Mouse (Mus musculus) v-Abl transformed pro-B cells (cell line): ENCODE results near the gene Oxct2a.

Experiments
- in situ Hi-C, 2 experiments: fragments of 400-800 bp; cut with MboI; formaldehyde crosslinking; loops; one replicate each; pipeline ENCODE4 v1.15.1; 2025; ENCODE audit not compliant: unreplicated experiment in 2 of 2

Oxct2a gene

GRCm38 (mm10) chr4:123314497-123314896 lies 8.9 kb downstream of the Oxct2a start:
- in situ Hi-C loops, result no loop called here

- in situ Hi-C loops, result no loop called here
These were observed 10.4 kb downstream of the Oxct2a start for GRCm38 (mm10) chr4:123313010-123313409.

GRCm38 (mm10) chr4:123311845-123312244 lies 11.6 kb downstream of the Oxct2a start:
- in situ Hi-C loops, result no loop called here

- in situ Hi-C loops, result loop anchor here in 1 of 2 experiments (10.0 kb wide), 2 partner anchors 217 to 277 kb away; no protein-coding TSS in a partner anchor
These were observed 15.1 kb downstream of the Oxct2a start for GRCm38 (mm10) chr4:123308292-123308691.

GRCm38 (mm10) chr4:123306999-123307398 lies 16.4 kb downstream of the Oxct2a start:
- in situ Hi-C loops, result loop anchor here in 1 of 2 experiments (10.0 kb wide), 2 partner anchors 218 to 278 kb away; no protein-coding TSS in a partner anchor

GRCm38 (mm10) chr4:123305789-123306188 lies 17.6 kb downstream of the Oxct2a start:
- in situ Hi-C loops, result loop anchor here in 1 of 2 experiments (10.0 kb wide), 2 partner anchors 219 to 279 kb away; no protein-coding TSS in a partner anchor

GRCm38 (mm10) chr4:123298980-123299670 lies 24.3 kb downstream of the Oxct2a start:
- in situ Hi-C loops, result loop anchor here in 1 of 2 experiments (25.0 kb wide), 2 partner anchors 88 to 613 kb away; partner anchors contain the start of genes 4930535I16Rik, Mycbp and Rragc

GRCm38 (mm10) chr4:123298226-123298625 lies 25.2 kb downstream of the Oxct2a start:
- in situ Hi-C loops, result loop anchor here in 1 of 2 experiments (25.0 kb wide), 2 partner anchors 89 to 614 kb away; partner anchors contain the start of genes 4930535I16Rik, Mycbp and Rragc

GRCm38 (mm10) chr4:123297195-123297960 lies 26.1 kb downstream of the Oxct2a start:
- in situ Hi-C loops, result loop anchor here in 1 of 2 experiments (25.0 kb wide), 2 partner anchors 90 to 615 kb away; partner anchors contain the start of genes 4930535I16Rik, Mycbp and Rragc

GRCm38 (mm10) chr4:123296148-123296534 lies 27.3 kb downstream of the Oxct2a start:
- in situ Hi-C loops, result loop anchor here in 1 of 2 experiments (25.0 kb wide), 2 partner anchors 91 to 616 kb away; partner anchors contain the start of genes 4930535I16Rik, Mycbp and Rragc

GRCm38 (mm10) chr4:123295516-123296147 lies 27.8 kb downstream of the Oxct2a start:
- in situ Hi-C loops, result loop anchor here in 1 of 2 experiments (25.0 kb wide), 2 partner anchors 92 to 617 kb away; partner anchors contain the start of genes 4930535I16Rik, Mycbp and Rragc

GRCm38 (mm10) chr4:123295026-123295425 lies 28.4 kb downstream of the Oxct2a start:
- in situ Hi-C loops, result loop anchor here in 1 of 2 experiments (25.0 kb wide), 2 partner anchors 92 to 617 kb away; partner anchors contain the start of genes 4930535I16Rik, Mycbp and Rragc

- in situ Hi-C loops, result loop anchor here in 1 of 2 experiments (25.0 kb wide), 2 partner anchors 93 to 618 kb away; partner anchors contain the start of genes 4930535I16Rik, Mycbp and Rragc
These were observed 29.6 kb downstream of the Oxct2a start for GRCm38 (mm10) chr4:123293661-123294443.

GRCm38 (mm10) chr4:123292989-123293388 lies 30.4 kb downstream of the Oxct2a start:
- in situ Hi-C loops, result loop anchor here in 1 of 2 experiments (25.0 kb wide), 2 partner anchors 94 to 619 kb away; partner anchors contain the start of genes 4930535I16Rik, Mycbp and Rragc

- in situ Hi-C loops, result loop anchor here in 1 of 2 experiments (25.0 kb wide), 2 partner anchors 95 to 620 kb away; partner anchors contain the start of genes 4930535I16Rik, Mycbp and Rragc
These were observed 31.0 kb downstream of the Oxct2a start for GRCm38 (mm10) chr4:123292390-123292789.

- in situ Hi-C loops, result loop anchor here in 1 of 2 experiments (25.0 kb wide), 2 partner anchors 98 to 623 kb away; partner anchors contain the start of genes 4930535I16Rik, Mycbp and Rragc
These were observed 34.4 kb downstream of the Oxct2a start for GRCm38 (mm10) chr4:123289038-123289437.

GRCm38 (mm10) chr4:123286790-123287189 lies 36.6 kb downstream of the Oxct2a start:
- in situ Hi-C loops, result loop anchor here in 1 of 2 experiments (25.0 kb wide), 2 partner anchors 101 to 626 kb away; partner anchors contain the start of genes 4930535I16Rik, Mycbp and Rragc

GRCm38 (mm10) chr4:123284731-123285624 lies 38.5 kb downstream of the Oxct2a start:
- in situ Hi-C loops, result loop anchor here in 1 of 2 experiments (25.0 kb wide), 2 partner anchors 102 to 627 kb away; partner anchors contain the start of genes 4930535I16Rik, Mycbp and Rragc
